Mouse (Mus musculus) liver, embryonic 15.5 days (tissue): ENCODE data around the gene Zfp605. TPM values are rescaled to one million over a fixed set of nuclear protein-coding genes. Genes with fewer than 3 reads are reported as not detected.

Source experiments
- ATAC-seq: fragments of 200-750 bp; cut with Nextera tagmentation; 2 replicates; pipeline ENCODE4 v1.8.0; 2017; ENCODE audit warnings: moderate number of reproducible peaks, mild to moderate bottlenecking, moderate library complexity; ENCODE audit not compliant: insufficient read depth
- H3K27ac ChIP-seq: fragments of 300-500 bp; sonication (generic); replicated peaks from 2 replicates; pipeline ENCODE4 v1.5.1; 2015; ENCODE audit warnings: mild to moderate bottlenecking, inconsistent platforms
- H3K27me3 ChIP-seq: fragments of 300-500 bp; sonication (generic); 2 replicates; pipeline ENCODE4 v1.6.1; 2015; ENCODE audit warnings: mild to moderate bottlenecking, inconsistent platforms
- H3K36me3 ChIP-seq: fragments of 300-500 bp; sonication (generic); replicated peaks from 2 replicates; pipeline ENCODE4 v1.6.1; 2015; ENCODE audit warnings: moderate library complexity, mild to moderate bottlenecking, inconsistent platforms
- H3K4me1 ChIP-seq: fragments of 300-500 bp; sonication (generic); replicated peaks from 2 replicates; pipeline ENCODE4 v1.6.1; 2015; ENCODE audit warnings: inconsistent platforms
- H3K4me2 ChIP-seq: fragments of 300-500 bp; sonication (generic); 2 replicates; pipeline ENCODE4 v1.6.1; 2015; ENCODE audit warnings: moderate library complexity, mild to moderate bottlenecking, inconsistent platforms
- H3K4me3 ChIP-seq: fragments of 300-500 bp; sonication (generic); replicated peaks from 2 replicates; pipeline ENCODE4 v1.5.1; 2015; ENCODE audit warnings: mild to moderate bottlenecking, inconsistent platforms
- H3K9ac ChIP-seq: fragments of 300-500 bp; sonication (generic); 2 replicates; pipeline ENCODE4 v1.6.1; 2015; ENCODE audit warnings: moderate library complexity, mild to moderate bottlenecking, inconsistent platforms
- H3K9me3 ChIP-seq: fragments of 300-500 bp; sonication (generic); replicated peaks from 2 replicates; pipeline ENCODE4 v1.6.1; 2016; ENCODE audit warnings: inconsistent platforms
- WGBS: fragments of 180-500 bp; shearing (Covaris S2); methylation state at CpG from one replicate; pipeline ENCODE4 v1.1.7; 2015; ENCODE audit warnings: mixed read lengths; ENCODE audit not compliant: insufficient replicate concordance; 5-methylcytosine and 5-hydroxymethylcytosine counted together
- polyA plus RNA-seq: library from polyadenylated mRNA; unstranded; fragments of >200 nt; fragmentation: Nextera tagmentation; extraction: Ambion mirVana; gene quantifications from 2 replicates; pipeline ENCODE4 v1.2.1, GENCODE M21; 2015

The Zfp605 gene
- polyA plus RNA-seq, 1 experiment from 2014 or later = 1.0 TPM

- Histone ChIP-seq H3K9ac (no peak overlapping the region; the same call in 1 of the 2 replicates), H3K4me3 (peak overlapping the region; percentile 33), H3K4me2 (peak overlapping the region; percentile 63), H3K27ac (no peak overlapping the region), H3K36me3 (peaks cover 33% of the 10 kb centered on the region), H3K9me3 (no peaks in the 10 kb centered on the region), H3K27me3 (peaks cover 26% of the 10 kb centered on the region), H3K4me1 (peaks cover 20% of the 10 kb centered on the region)
- ATAC-seq = peak; percentile 20; the same call in 1 of the 2 replicates
- under 1% methylated on average over 36 of the region's 37 CpGs for WGBS
Measured at GRCm38 (mm10) chr5:110100921-110101631, 8.8 kb upstream of the Zfp605 start.

- Histone ChIP-seq H3K27ac (no peak overlapping the region), H3K27me3 (peaks cover 26% of the 10 kb centered on the region), H3K4me3 (peak overlapping the region; percentile 33), H3K4me1 (peaks cover 27% of the 10 kb centered on the region), H3K9ac (no peak overlapping the region), H3K36me3 (peaks cover 38% of the 10 kb centered on the region), H3K9me3 (no peaks in the 10 kb centered on the region), H3K4me2 (peak overlapping the region; percentile 63)
- 11% methylated on average over 34 of the region's 34 CpGs for WGBS
- ATAC-seq = 0 out of 2 replicates have a peak, but pooled peaks have one; percentile 4
Measured at GRCm38 (mm10) chr5:110101716-110102347, 8.1 kb upstream of the Zfp605 start.

- Histone ChIP-seq H3K4me3 (no peak overlapping the region), H3K9me3 (no peaks in the 10 kb centered on the region), H3K27me3 (peaks cover 26% of the 10 kb centered on the region), H3K9ac (no peak overlapping the region), H3K4me1 (peaks cover 33% of the 10 kb centered on the region), H3K4me2 (no peak overlapping the region), H3K27ac (no peak overlapping the region), H3K36me3 (peaks cover 38% of the 10 kb centered on the region)
- ATAC-seq = no peak
- WGBS = 76% methylated on average over 13 of the region's 13 CpGs
Measured at GRCm38 (mm10) chr5:110102429-110102828, 7.5 kb upstream of the Zfp605 start.

- no peak overlapping the region for H3K9ac ChIP-seq
- H3K9me3 ChIP-seq = no peaks in the 10 kb centered on the region
- H3K4me1 ChIP-seq = peaks cover 36% of the 10 kb centered on the region
- peaks cover 38% of the 10 kb centered on the region for H3K36me3 ChIP-seq
- H3K4me3 ChIP-seq = no peak overlapping the region
- no peak overlapping the region for H3K4me2 ChIP-seq
- 80% methylated on average over 19 of the region's 19 CpGs for WGBS
- ATAC-seq = no peak
- peaks cover 26% of the 10 kb centered on the region for H3K27me3 ChIP-seq
- no peak overlapping the region for H3K27ac ChIP-seq
Measured at GRCm38 (mm10) chr5:110102853-110103625, 6.9 kb upstream of the Zfp605 start.

GRCm38 (mm10) chr5:110103901-110104615 is 5.8 kb upstream of the Zfp605 start:
- Histone ChIP-seq H3K9me3 (no peaks in the 10 kb centered on the region), H3K36me3 (peaks cover 38% of the 10 kb centered on the region), H3K4me2 (no peak overlapping the region), H3K27me3 (peaks cover 26% of the 10 kb centered on the region), H3K27ac (no peak overlapping the region), H3K9ac (no peak overlapping the region), H3K4me3 (no peak overlapping the region), H3K4me1 (peaks cover 42% of the 10 kb centered on the region)
- ATAC-seq = no peak
- WGBS = 82% methylated on average over 27 of the region's 27 CpGs

GRCm38 (mm10) chr5:110104616-110105380 is 5.1 kb upstream of the Zfp605 start:
- no peak overlapping the region for H3K4me3 ChIP-seq
- H3K27me3 ChIP-seq = peaks cover 22% of the 10 kb centered on the region
- no peak for ATAC-seq
- H3K36me3 ChIP-seq = peaks cover 38% of the 10 kb centered on the region
- no peak overlapping the region for H3K9ac ChIP-seq
- 88% methylated on average over 36 of the region's 36 CpGs for WGBS
- no peaks in the 10 kb centered on the region for H3K9me3 ChIP-seq
- H3K27ac ChIP-seq = no peak overlapping the region
- H3K4me1 ChIP-seq = peaks cover 42% of the 10 kb centered on the region
- H3K4me2 ChIP-seq = no peak overlapping the region

- peak overlapping the region; percentile 97 for H3K4me2 ChIP-seq
- peaks cover 41% of the 10 kb centered on the region for H3K4me1 ChIP-seq
- H3K9me3 ChIP-seq = no peaks in the 10 kb centered on the region
- peaks cover 38% of the 10 kb centered on the region for H3K36me3 ChIP-seq
- ATAC-seq = no peak
- H3K27me3 ChIP-seq = peaks cover 7% of the 10 kb centered on the region
- H3K27ac ChIP-seq = no peak overlapping the region
- no peak overlapping the region for H3K9ac ChIP-seq
- WGBS = 90% methylated on average over 26 of the region's 26 CpGs
- peak overlapping the region; percentile 86 for H3K4me3 ChIP-seq
Measured at GRCm38 (mm10) chr5:110106140-110106871, 3.6 kb upstream of the Zfp605 start.

- Histone ChIP-seq H3K27ac (peak overlapping the region; percentile 95), H3K4me2 (peak overlapping the region; percentile 97), H3K4me3 (peak overlapping the region; percentile 86), H3K36me3 (peaks cover 38% of the 10 kb centered on the region), H3K4me1 (peaks cover 33% of the 10 kb centered on the region), H3K9ac (peak overlapping the region; percentile 72), H3K9me3 (no peaks in the 10 kb centered on the region), H3K27me3 (no peaks in the 10 kb centered on the region)
- ATAC-seq = peak; percentile 12
- 16% methylated on average over 41 of the region's 41 CpGs for WGBS
Measured at GRCm38 (mm10) chr5:110106901-110107564, 2.9 kb upstream of the Zfp605 start.

GRCm38 (mm10) chr5:110107581-110108304 is 2.1 kb upstream of the Zfp605 start, which contains the start of gene Gtpbp6:
Gtpbp6 (minus strand) TSS chr5:110108197.
- H3K4me1 ChIP-seq = peaks cover 29% of the 10 kb centered on the region
- H3K27ac ChIP-seq = peak within 1 kb of the TSS; percentile 95
- H3K9ac ChIP-seq = peak within 1 kb of the TSS; percentile 72
- no peaks in the 10 kb centered on the region for H3K9me3 ChIP-seq
- H3K4me2 ChIP-seq = peak within 1 kb of the TSS; percentile 97
- peak within 1 kb of the TSS; percentile 86 for H3K4me3 ChIP-seq
- WGBS = under 1% methylated on average over 71 of the region's 71 CpGs
- ATAC-seq = peak; percentile 84
- H3K27me3 ChIP-seq = no peaks in the 10 kb centered on the region
- peaks cover 38% of the 10 kb centered on the region for H3K36me3 ChIP-seq
